Mouse (Mus musculus): ENCODE data around the gene Tamm41. TPM values are rescaled to one million over a fixed set of nuclear protein-coding genes. Genes with fewer than 3 reads are reported as not detected.

The Tamm41 gene
- 10 to 100 TPM; 11.1 to 11.4 TPM for total RNA-seq (2021)
- long read RNA-seq, experiment 1, transcript Tamm41-201 (8 exons, 1,168 nt), result major isoform, 18 of 19 reads
- long read RNA-seq, experiment 1, partial matches to known transcripts, result 0 of 19 reads
- long read RNA-seq, experiment 1, other reads (novel, unspliced or antisense), result 1 of 19 reads
- long read RNA-seq, experiment 2, partial matches to known transcripts, result 0 of 1 reads
- long read RNA-seq, experiment 2, other reads (novel, unspliced or antisense), result 1 of 1 reads

GRCm38 (mm10) chr6:115037103-115038094, at the start of gene Tamm41:
Gene Tamm41 (minus strand): TSS chr6:115037876.
- DNase-seq, result peak; percentile 87 to 89

GRCm38 (mm10) chr6:115085274-115085841, 47.7 kb upstream of the Tamm41 start:
- DNase-seq, result no peak

- no peak for DNase-seq
These were observed 39.3 kb upstream of the Tamm41 start for GRCm38 (mm10) chr6:115076781-115077575.

- peak; percentile 21 to 32 for DNase-seq
These were observed 34.3 kb upstream of the Tamm41 start for GRCm38 (mm10) chr6:115072024-115072423.

- DNase-seq, result peak; percentile 14 to 58
These were observed 27.9 kb upstream of the Tamm41 start for GRCm38 (mm10) chr6:115065411-115066241.

GRCm38 (mm10) chr6:115062605-115063350, 25.1 kb upstream of the Tamm41 start:
- DNase-seq, result no peak

- no peak for DNase-seq
These were observed 21.6 kb upstream of the Tamm41 start for GRCm38 (mm10) chr6:115059227-115059626.

GRCm38 (mm10) chr6:115056699-115057098, 19.0 kb upstream of the Tamm41 start:
- no peak for DNase-seq

- no peak for DNase-seq
These were observed 17.8 kb upstream of the Tamm41 start for GRCm38 (mm10) chr6:115055440-115055839.

- DNase-seq, result no peak
These were observed 14.0 kb upstream of the Tamm41 start for GRCm38 (mm10) chr6:115051586-115052197.

GRCm38 (mm10) chr6:115049015-115049414, 11.3 kb upstream of the Tamm41 start:
- DNase-seq, result peak in 1 of 2 experiments; percentile 20

- no peak for DNase-seq
These were observed 10.1 kb upstream of the Tamm41 start for GRCm38 (mm10) chr6:115047816-115048215.

- DNase-seq, result no peak
These were observed 8.4 kb upstream of the Tamm41 start for GRCm38 (mm10) chr6:115046064-115046463.

GRCm38 (mm10) chr6:115044709-115045108, 7.0 kb upstream of the Tamm41 start:
- no peak for DNase-seq

GRCm38 (mm10) chr6:115043657-115044500, 6.2 kb upstream of the Tamm41 start:
- no peak for DNase-seq

GRCm38 (mm10) chr6:115042609-115043008, 4.9 kb upstream of the Tamm41 start:
- DNase-seq, result no peak

GRCm38 (mm10) chr6:115033441-115033840, 4.2 kb downstream of the Tamm41 start:
- no peak for DNase-seq

- DNase-seq, result no peak
These were observed 7.6 kb downstream of the Tamm41 start for GRCm38 (mm10) chr6:115030098-115030497.

- peak in 1 of 2 experiments; percentile 46 for DNase-seq
These were observed 8.4 kb downstream of the Tamm41 start for GRCm38 (mm10) chr6:115029248-115029647.

All from heart, adult 18-20 months (tissue).